Mouse (Mus musculus): ENCODE measurements around the gene Ntm.

DNA sequence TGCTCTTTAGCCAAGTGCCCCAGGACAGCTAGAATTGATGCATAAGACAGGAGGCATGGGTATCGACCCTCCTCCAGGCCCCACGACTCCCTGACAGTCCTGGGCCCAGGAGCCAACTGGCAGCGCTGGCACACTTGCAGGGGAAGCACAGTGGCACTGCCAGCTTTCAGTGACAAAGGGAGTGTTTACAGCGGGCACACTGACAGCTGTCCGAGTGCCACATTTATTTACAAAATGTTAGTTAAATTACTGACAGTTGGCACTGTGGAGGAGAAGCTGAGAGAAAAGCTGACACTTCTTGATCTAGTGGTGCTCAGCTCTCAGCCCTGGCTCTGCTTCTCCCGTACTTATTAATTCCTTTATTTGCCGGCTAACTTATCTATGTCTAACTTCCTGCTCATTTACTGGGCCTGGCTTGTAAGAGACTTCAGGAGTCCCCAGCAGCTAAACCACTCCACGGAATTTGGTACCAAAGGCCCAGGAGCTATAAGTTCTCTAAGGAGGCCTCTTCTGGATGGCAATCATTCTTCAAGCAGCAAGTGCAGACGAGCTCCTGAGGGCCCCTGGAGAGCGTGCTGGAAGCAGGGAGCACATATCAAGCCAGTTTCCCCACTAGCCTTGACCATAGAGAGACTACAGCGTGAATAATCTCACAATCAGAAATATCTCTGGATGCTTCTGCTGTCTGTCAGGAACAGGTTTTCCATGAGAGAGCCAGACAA is 572.0 kb downstream of the Ntm start:
- TF ChIP-seq TCF12 (IDR thresholded peaks at IDR 0.05; ENCODE audit: insufficient read depth, poor library complexity, severe bottlenecking) (no peak), POLR2A (IDR thresholded peaks at IDR 0.05; ENCODE audit: insufficient read length, low read depth) (no peak)
